ENCODE assay signal across 19 mouse cellular contexts in genomic region chr3:89862182-89862761, GRCm38 (mm10). TPM values are rescaled to one million over a fixed set of nuclear protein-coding genes. Genes with fewer than 3 reads are reported as not detected.
DNase-seq lines count a peak whose midpoint lies in the region; ATAC-seq lines count a peak whose summit lies in the region.
"Had no signal": no experiment of that assay in that cellular context is flagged by ENCODE, and none has a peak within 500 bp of the region (broad histone marks: within the 10 kb centered on the region; RNA-seq: fewer than 3 reads in every experiment).

No protein-coding gene starts in this region.

- 0 out of 2 replicates have a peak overlapping the region, but pooled peaks have one; percentile 84 for H3K27ac ChIP-seq in forebrain, embryonic 14.5 days (ENCODE audit: low read depth, low read length)
- no peak overlapping the region for H3K27ac ChIP-seq in forebrain, embryonic 16.5 days (ENCODE audit: low read length)
- H3K27ac ChIP-seq: hindbrain, embryonic 10.5 days had no signal

- WGBS in forebrain, embryonic 14.5 days = 85% methylated on average over 8 of the region's 8 CpGs
- WGBS in forebrain, embryonic 16.5 days = 81% methylated on average over 8 of the region's 8 CpGs

- H3K4me1 ChIP-seq in forebrain, embryonic 14.5 days (ENCODE audit: control insufficient read depth, insufficient read depth, low read length) = peaks cover 14% of the 10 kb centered on the region; the same call in 1 of the 2 replicates
- peaks cover 20% of the 10 kb centered on the region for H3K4me1 ChIP-seq in forebrain, embryonic 16.5 days (replicated peaks; ENCODE audit: control insufficient read depth, insufficient read depth, low read length)

- no peak for DNase-seq in forebrain, embryonic 14.5 days (ENCODE audit: low spot score)
- DNase-seq in CD4-positive helper T cell, adult 2 months (ENCODE audit: low read depth, low spot score) = peak; percentile 72
- DNase-seq in ZHBTc4 (ENCODE audit: low read depth, low spot score) = peak; percentile 56
- DNase-seq in thymus, postnatal 4 days = no peak
- DNase-seq in kidney, postnatal 25 days = no peak
- no peak for DNase-seq in heart, adult 11 months
- DNase-seq: adrenal gland, adult 2 months; cerebellum, adult 18-20 months; cerebellum, postnatal 14 days; gastrocnemius, postnatal 25 days; retina, postnatal 1 day; thymus, postnatal 25 days had no signal

- ATAC-seq in forebrain, embryonic 14.5 days = no peak
- ATAC-seq in forebrain, embryonic 16.5 days = no peak
- peak; percentile 12 for ATAC-seq in inflammation-experienced regulatory T-cells, adult 6 months
- ATAC-seq: hindbrain, embryonic 16.5 days; intestine, postnatal 0 days had no signal

- H3K4me3 ChIP-seq in forebrain, embryonic 14.5 days (ENCODE audit: low read depth, low read length) = no peak overlapping the region
- H3K4me3 ChIP-seq in forebrain, embryonic 16.5 days (replicated peaks; ENCODE audit: low read length) = no peak overlapping the region
- H3K4me3 ChIP-seq: hindbrain, embryonic 10.5 days; stomach, embryonic 15.5 days had no signal

- no peaks in the 10 kb centered on the region for H3K9me3 ChIP-seq in forebrain, embryonic 14.5 days (replicated peaks; ENCODE audit: control insufficient read depth, low read length)
- H3K9me3 ChIP-seq in forebrain, embryonic 16.5 days (ENCODE audit: control insufficient read depth, low read length) = no peaks in the 10 kb centered on the region
- H3K9me3 ChIP-seq: stomach, embryonic 15.5 days had no signal

- no peak overlapping the region for H3K4me2 ChIP-seq in forebrain, embryonic 14.5 days (ENCODE audit: low read length)
- no peak overlapping the region for H3K4me2 ChIP-seq in forebrain, embryonic 16.5 days (ENCODE audit: low read length)
- H3K4me2 ChIP-seq: midbrain, embryonic 11.5 days; stomach, embryonic 15.5 days had no signal

- no peaks in the 10 kb centered on the region for H3K27me3 ChIP-seq in forebrain, embryonic 14.5 days (replicated peaks; ENCODE audit: control insufficient read depth, insufficient read depth, low read length)
- H3K27me3 ChIP-seq in forebrain, embryonic 16.5 days (replicated peaks; ENCODE audit: control insufficient read depth, insufficient read depth, low read length) = no peaks in the 10 kb centered on the region
- H3K27me3 ChIP-seq: stomach, embryonic 15.5 days had no signal

- H3K36me3 ChIP-seq in forebrain, embryonic 14.5 days (ENCODE audit: control insufficient read depth, insufficient read depth, low read length) = no peaks in the 10 kb centered on the region
- H3K36me3 ChIP-seq in forebrain, embryonic 16.5 days (ENCODE audit: control insufficient read depth, insufficient read depth) = no peaks in the 10 kb centered on the region
- H3K36me3 ChIP-seq: hindbrain, embryonic 10.5 days; stomach, embryonic 15.5 days had no signal

- H3K9ac ChIP-seq in forebrain, embryonic 14.5 days (ENCODE audit: low read length) = no peak overlapping the region
- H3K9ac ChIP-seq in forebrain, embryonic 16.5 days (replicated peaks; ENCODE audit: low read depth, low read length) = no peak overlapping the region
- H3K9ac ChIP-seq: stomach, embryonic 15.5 days had no signal

RNA-seq across cellular contexts. Expression of gene She, which starts 31.1 kb away (rescaled TPM):
- 0.93 and 0.95 TPM in 2 replicates for polyA plus RNA-seq in forebrain, embryonic 14.5 days (2014; fragmentation: Nextera tagmentation; extraction: Ambion mirVana)
- 1.4 and 1.6 TPM in 2 replicates for polyA plus RNA-seq in forebrain, embryonic 16.5 days (2015; fragmentation: Nextera tagmentation; extraction: Ambion mirVana)
- polyA plus RNA-seq in inflammation-experienced regulatory T-cells, adult 6 months (2017; shearing (Covaris generic)) = 10 to 100 TPM in 1 of 3 experiments, 1 to 10 TPM in 2; 3.3 to 10.1 (median 9.1) TPM

RNA-seq across cellular contexts. Expression of gene Il6ra, which starts 50.7 kb away (rescaled TPM):
- 0.37 and 0.47 TPM in 2 replicates for polyA plus RNA-seq in forebrain, embryonic 14.5 days (2014; fragmentation: Nextera tagmentation; extraction: Ambion mirVana)
- polyA plus RNA-seq in forebrain, embryonic 16.5 days (2015; fragmentation: Nextera tagmentation; extraction: Ambion mirVana) = 0.54 and 0.88 TPM in 2 replicates
- polyA plus RNA-seq in inflammation-experienced regulatory T-cells, adult 6 months (2017; shearing (Covaris generic)) = 10 to 100 TPM in 2 of 3 experiments, 1 to 10 TPM in 1; 4.6 to 23.5 (median 19.0) TPM

Comparison
In these comparisons a context has a peak if more than half of its experiments do, and no peak if none do; other contexts are left out.
1. DNase-seq: peak in CD4-positive helper T cell, adult 2 months (single experiment) and ZHBTc4 (single experiment); none in forebrain, embryonic 14.5 days (single experiment), thymus, postnatal 4 days (single experiment), kidney, postnatal 25 days (0 of 2) and heart, adult 11 months (single experiment).